Comparison of ENCODE assay signal across 9 mouse cellular contexts in genomic region chr11:20248277-20248676, GRCm38 (mm10). TPM values are rescaled to one million over a fixed set of nuclear protein-coding genes. Genes with fewer than 3 reads are reported as not detected.
A peak's percentile ranks its signal among the peaks of the same experiment; 100 is the strongest.
DNase-seq lines count a peak whose midpoint lies in the region; ATAC-seq and TF ChIP-seq lines count a peak whose summit lies in the region.
"Had no signal": no experiment of that assay in that cellular context is flagged by ENCODE, and none has a peak within 500 bp of the region (broad histone marks: within the 10 kb centered on the region; RNA-seq: fewer than 3 reads in every experiment).

No protein-coding gene starts in this region.

- H3K9me3 ChIP-seq in heart, embryonic 15.5 days (replicated peaks), result no peaks in the 10 kb centered on the region
- H3K9me3 ChIP-seq in liver, embryonic 16.5 days (replicated peaks; ENCODE audit: control insufficient read depth, low read length), result no peaks in the 10 kb centered on the region
- no peaks in the 10 kb centered on the region for H3K9me3 ChIP-seq in stomach, embryonic 14.5 days (ENCODE audit: control insufficient read depth, low read depth, low read length)

- DNase-seq in gastrocnemius, adult 2 months, result no peak
- no peak for DNase-seq in gastrocnemius, postnatal 4 days (ENCODE audit: low spot score in 2 of 2)
- peak; percentile 44 for DNase-seq in R1 (ENCODE audit: low read depth, low spot score)
- DNase-seq in adrenal gland, postnatal 36 days, result no peak

- H3K27ac ChIP-seq in gastrocnemius, adult 2 months, result peak overlapping the region; percentile 97
- H3K27ac ChIP-seq in heart, embryonic 15.5 days, result peak overlapping the region; percentile 89
- no peak overlapping the region for H3K27ac ChIP-seq in liver, embryonic 16.5 days (ENCODE audit: low read length)
- peak overlapping the region; percentile 85; the same call in 1 of the 2 replicates for H3K27ac ChIP-seq in stomach, embryonic 14.5 days (ENCODE audit: low read length)

- H3K4me2 ChIP-seq in heart, embryonic 15.5 days, result peak overlapping the region; percentile 91
- peak overlapping the region; percentile 100 for H3K4me2 ChIP-seq in liver, embryonic 16.5 days (ENCODE audit: low read depth, low read length)
- H3K4me2 ChIP-seq in stomach, embryonic 14.5 days (replicated peaks; ENCODE audit: low read depth, low read length), result peak overlapping the region; percentile 69

- ATAC-seq in heart, embryonic 15.5 days (replicated peaks; ENCODE audit: insufficient number of reproducible peaks, insufficient read depth, low FRiP score, low read depth), result no peak
- no peak for ATAC-seq in liver, embryonic 16.5 days (ENCODE audit: low read depth)
- no peak for ATAC-seq in stomach, embryonic 14.5 days (ENCODE audit: insufficient number of reproducible peaks, insufficient read depth, low FRiP score, low read depth)
- no peak for ATAC-seq in megakaryocyte progenitor cell, adult 5-6 weeks (replicated peaks; ENCODE audit: poor library complexity)

- intact Hi-C loops in gastrocnemius, adult 2 months (cut with DNase I), result loop anchor here (5.0 kb wide), 3 partner anchors 46 to 494 kb away; partner anchors contain the start of genes Aftph and Rab1a

- peaks cover 47% of the 10 kb centered on the region for H3K4me1 ChIP-seq in heart, embryonic 15.5 days (replicated peaks)
- peaks cover 34% of the 10 kb centered on the region for H3K4me1 ChIP-seq in liver, embryonic 16.5 days (ENCODE audit: control insufficient read depth, low read depth, low read length)
- H3K4me1 ChIP-seq in stomach, embryonic 14.5 days (ENCODE audit: control insufficient read depth, insufficient read depth, low read length), result peaks cover 15% of the 10 kb centered on the region; the same call in 1 of the 2 replicates

- TF ChIP-seq CTCF in gastrocnemius, adult 2 months (IDR thresholded peaks at IDR 0.05), result no peak

- no peaks in the 10 kb centered on the region for H3K27me3 ChIP-seq in heart, embryonic 15.5 days
- H3K27me3 ChIP-seq in liver, embryonic 16.5 days (ENCODE audit: control insufficient read depth, insufficient read depth, low read depth, low read length), result no peaks in the 10 kb centered on the region
- no peaks in the 10 kb centered on the region for H3K27me3 ChIP-seq in stomach, embryonic 14.5 days (ENCODE audit: control insufficient read depth, insufficient read depth, low read length)
- H3K27me3 ChIP-seq: Patski had no signal

- peak overlapping the region; percentile 100 for H3K4me3 ChIP-seq in gastrocnemius, adult 2 months
- H3K4me3 ChIP-seq in heart, embryonic 15.5 days, result peak overlapping the region; percentile 88
- H3K4me3 ChIP-seq in liver, embryonic 16.5 days (ENCODE audit: low read depth, low read length), result peak overlapping the region; percentile 84
- peak overlapping the region; percentile 85 for H3K4me3 ChIP-seq in stomach, embryonic 14.5 days (ENCODE audit: low read depth, low read length)

- no peaks in the 10 kb centered on the region for H3K36me3 ChIP-seq in heart, embryonic 15.5 days
- H3K36me3 ChIP-seq in liver, embryonic 16.5 days (ENCODE audit: control insufficient read depth, insufficient read depth), result no peaks in the 10 kb centered on the region
- H3K36me3 ChIP-seq in stomach, embryonic 14.5 days (ENCODE audit: control insufficient read depth, insufficient read depth, low read length), result no peaks in the 10 kb centered on the region

- 14% methylated on average over 4 of the region's 4 CpGs for WGBS in heart, embryonic 15.5 days
- WGBS in liver, embryonic 16.5 days (ENCODE audit: insufficient replicate concordance), result 4% methylated on average over 4 of the region's 4 CpGs
- 16% methylated on average over 4 of the region's 4 CpGs for WGBS in stomach, embryonic 14.5 days

- H3K9ac ChIP-seq in heart, embryonic 15.5 days, result peak overlapping the region; percentile 94
- H3K9ac ChIP-seq in liver, embryonic 16.5 days (ENCODE audit: low read depth, low read length), result peak overlapping the region; percentile 88
- peak overlapping the region; percentile 94; the same call in 1 of the 2 replicates for H3K9ac ChIP-seq in stomach, embryonic 14.5 days (replicated peaks; ENCODE audit: low read depth, low read length)

RNA-seq across cellular contexts. Expression of gene Cep68, which starts 1.0 kb away (rescaled TPM):
- total RNA-seq in gastrocnemius, adult 2 months (2021), result 10 to 100 TPM; 30.8 to 36.1 TPM
- total RNA-seq in gastrocnemius, postnatal 4 days (2021), result 10 to 100 TPM; 35.0 to 35.8 TPM
- 25.7 and 31.9 TPM in 2 replicates for polyA plus RNA-seq in heart, embryonic 15.5 days (2015; fragmentation: Nextera tagmentation; extraction: Ambion mirVana)
- polyA plus RNA-seq in liver, embryonic 16.5 days (2015; fragmentation: Nextera tagmentation; extraction: Ambion mirVana), result 6.8 and 7.4 TPM in 2 replicates
- polyA plus RNA-seq in stomach, embryonic 14.5 days (2014; fragmentation: Nextera tagmentation; extraction: Ambion mirVana), result 33.6 and 34.4 TPM in 2 replicates
- 10 to 100 TPM; 18.6 to 24.1 TPM for total RNA-seq in adrenal gland, postnatal 36 days (2021)
- total RNA-seq in megakaryocyte progenitor cell, adult 5-6 weeks (2015), result 22.6 and 27.7 TPM in 2 replicates
- total RNA-seq in megakaryocyte progenitor cell, adult 5-6 weeks (2017), result 28.3 and 28.6 TPM in 2 replicates

RNA-seq across cellular contexts. Expression of gene Rab1a, which starts 47.0 kb away (rescaled TPM):
- 10 to 100 TPM; 88.6 to 95.4 TPM for total RNA-seq in gastrocnemius, adult 2 months (2021)
- total RNA-seq in gastrocnemius, postnatal 4 days (2021), result 100 to 1,000 TPM; 127 to 143 TPM
- polyA plus RNA-seq in heart, embryonic 15.5 days (2015; fragmentation: Nextera tagmentation; extraction: Ambion mirVana), result 191 and 212 TPM in 2 replicates
- 93.3 and 96.9 TPM in 2 replicates for polyA plus RNA-seq in liver, embryonic 16.5 days (2015; fragmentation: Nextera tagmentation; extraction: Ambion mirVana)
- polyA plus RNA-seq in stomach, embryonic 14.5 days (2014; fragmentation: Nextera tagmentation; extraction: Ambion mirVana), result 241 and 254 TPM in 2 replicates
- 100 to 1,000 TPM; 173 to 176 TPM for total RNA-seq in adrenal gland, postnatal 36 days (2021)
- total RNA-seq in megakaryocyte progenitor cell, adult 5-6 weeks (2015), result 143 and 167 TPM in 2 replicates
- total RNA-seq in megakaryocyte progenitor cell, adult 5-6 weeks (2017), result 86.8 and 87.9 TPM in 2 replicates
